10 mouse cellular contexts compared by ENCODE assay signal in the genomic region with DNA sequence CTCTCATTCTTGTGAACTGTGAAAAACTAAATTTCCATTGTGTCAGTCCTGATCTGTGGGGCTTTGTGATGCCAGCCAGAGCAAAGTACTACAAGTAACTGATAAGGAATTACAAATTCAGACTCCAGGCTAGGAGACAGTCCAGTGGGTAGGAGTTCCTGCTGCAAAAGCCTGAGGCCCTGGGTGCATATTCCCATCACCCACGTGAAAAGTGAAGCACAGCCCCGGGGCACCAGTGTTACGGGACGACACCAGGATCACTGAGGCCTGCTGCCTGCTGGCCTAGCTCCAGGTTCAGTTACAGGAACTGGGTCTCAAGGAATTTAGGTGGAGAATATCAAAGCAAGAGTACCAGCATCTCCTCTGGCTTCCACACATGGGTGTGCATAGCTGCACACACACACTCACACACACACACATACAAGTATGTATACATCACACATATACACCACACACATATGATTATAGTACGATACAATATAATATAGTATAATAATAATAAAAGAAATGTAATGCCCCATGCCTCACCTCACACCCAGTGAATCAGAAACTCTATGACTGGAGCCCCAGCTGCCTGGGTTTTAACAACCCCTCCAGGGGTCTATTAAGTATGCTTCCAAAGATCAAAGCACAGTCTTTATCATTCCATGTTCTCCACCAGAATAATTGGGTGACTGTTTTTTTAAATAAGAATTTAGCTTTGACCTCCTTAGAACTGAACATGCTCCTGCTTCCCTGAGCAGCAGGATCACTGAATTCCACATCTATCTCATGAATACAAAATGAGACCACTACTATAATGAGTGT.
A peak's percentile ranks its signal among the peaks of the same experiment; 100 is the strongest.
DNase-seq lines count a peak whose midpoint lies in the region; ATAC-seq and TF ChIP-seq lines count a peak whose summit lies in the region.
"Had no signal": no experiment of that assay in that cellular context is flagged by ENCODE, and none has a peak within 500 bp of the region (broad histone marks: within the 10 kb centered on the region; RNA-seq: fewer than 3 reads in every experiment).

No protein-coding gene starts in this region.

- no peak overlapping the region for H3K4me3 ChIP-seq in liver, postnatal 0 days (ENCODE audit: low read depth, low read length)
- no peak overlapping the region for H3K4me3 ChIP-seq in liver, embryonic 11.5 days (ENCODE audit: low read depth, low read length)
- no peak overlapping the region for H3K4me3 ChIP-seq in forebrain, embryonic 15.5 days
- no peak overlapping the region for H3K4me3 ChIP-seq in midbrain, embryonic 15.5 days

- no peaks in the 10 kb centered on the region for H3K9me3 ChIP-seq in liver, postnatal 0 days (ENCODE audit: low read length)
- H3K9me3 ChIP-seq in liver, embryonic 11.5 days (ENCODE audit: control insufficient read depth, low read length), result no peaks in the 10 kb centered on the region
- H3K9me3 ChIP-seq in forebrain, embryonic 15.5 days, result no peaks in the 10 kb centered on the region
- H3K9me3 ChIP-seq in midbrain, embryonic 15.5 days, result no peaks in the 10 kb centered on the region

- no peak overlapping the region for H3K27ac ChIP-seq in liver, postnatal 0 days (ENCODE audit: low read depth)
- no peak overlapping the region for H3K27ac ChIP-seq in liver, embryonic 11.5 days (ENCODE audit: low read depth, low read length)
- no peak overlapping the region for H3K27ac ChIP-seq in forebrain, embryonic 15.5 days (replicated peaks)
- 0 out of 2 replicates have a peak overlapping the region, but pooled peaks have one; percentile 50 for H3K27ac ChIP-seq in midbrain, embryonic 15.5 days
- H3K27ac ChIP-seq: liver, embryonic 14.5 days had no signal

- intact Hi-C loops in left cerebral cortex, postnatal 25 days (cut with DNase I), result no loop called here

- no peaks in the 10 kb centered on the region for H3K27me3 ChIP-seq in liver, postnatal 0 days (ENCODE audit: insufficient read depth, low read length)
- no peaks in the 10 kb centered on the region for H3K27me3 ChIP-seq in liver, embryonic 11.5 days (replicated peaks; ENCODE audit: control insufficient read depth, insufficient read depth, low read length)
- H3K27me3 ChIP-seq in forebrain, embryonic 15.5 days, result no peaks in the 10 kb centered on the region
- no peaks in the 10 kb centered on the region for H3K27me3 ChIP-seq in midbrain, embryonic 15.5 days (replicated peaks)

- no peaks in the 10 kb centered on the region for H3K4me1 ChIP-seq in liver, postnatal 0 days (ENCODE audit: insufficient read depth)
- H3K4me1 ChIP-seq in liver, embryonic 11.5 days (replicated peaks; ENCODE audit: control insufficient read depth, insufficient read depth, low read length), result no peaks in the 10 kb centered on the region; the same call in 1 of the 2 replicates
- H3K4me1 ChIP-seq in forebrain, embryonic 15.5 days, result 0 out of 2 replicates have a peak, but pooled peaks cover 3% of the 10 kb centered on the region
- H3K4me1 ChIP-seq in midbrain, embryonic 15.5 days, result peaks cover 14% of the 10 kb centered on the region; the same call in 1 of the 2 replicates

- ATAC-seq in liver, postnatal 0 days, result no peak
- no peak for ATAC-seq in liver, embryonic 11.5 days (replicated peaks; ENCODE audit: low FRiP score)
- ATAC-seq in forebrain, embryonic 15.5 days (replicated peaks), result 0 out of 2 replicates have a peak, but pooled peaks have one; percentile 14
- peak; percentile 62 for ATAC-seq in midbrain, embryonic 15.5 days (replicated peaks)
- ATAC-seq: inflammation-experienced regulatory T-cells, adult 6 months had no signal

- peak overlapping the region; percentile 35; the same call in 1 of the 2 replicates for H3K4me2 ChIP-seq in liver, postnatal 0 days (ENCODE audit: low read depth, low read length)
- H3K4me2 ChIP-seq in liver, embryonic 11.5 days, result no peak overlapping the region
- no peak overlapping the region for H3K4me2 ChIP-seq in forebrain, embryonic 15.5 days (replicated peaks)
- no peak overlapping the region for H3K4me2 ChIP-seq in midbrain, embryonic 15.5 days

- TF ChIP-seq CTCF in liver, postnatal 0 days (IDR thresholded peaks at IDR 0.05; ENCODE audit: low read depth), result no peak

- H3K36me3 ChIP-seq in liver, postnatal 0 days (replicated peaks; ENCODE audit: insufficient read depth, low read length), result no peaks in the 10 kb centered on the region
- H3K36me3 ChIP-seq in liver, embryonic 11.5 days (ENCODE audit: control insufficient read depth, insufficient read depth, low read length), result no peaks in the 10 kb centered on the region
- H3K36me3 ChIP-seq in forebrain, embryonic 15.5 days, result no peaks in the 10 kb centered on the region
- no peaks in the 10 kb centered on the region for H3K36me3 ChIP-seq in midbrain, embryonic 15.5 days (replicated peaks)

- WGBS in liver, postnatal 0 days (ENCODE audit: insufficient replicate concordance), result 46% methylated on average over 5 of the region's 5 CpGs
- 44% methylated on average over 5 of the region's 5 CpGs for WGBS in liver, embryonic 11.5 days
- WGBS in forebrain, embryonic 15.5 days, result 23% methylated on average over 5 of the region's 5 CpGs
- 28% methylated on average over 5 of the region's 5 CpGs for WGBS in midbrain, embryonic 15.5 days

- no peak for TF ChIP-seq EP300 in liver, postnatal 0 days (IDR thresholded peaks at IDR 0.05; ENCODE audit: low read depth)

- H3K9ac ChIP-seq in liver, postnatal 0 days (replicated peaks), result no peak overlapping the region
- no peak overlapping the region for H3K9ac ChIP-seq in liver, embryonic 11.5 days (ENCODE audit: low read depth, low read length)
- H3K9ac ChIP-seq in forebrain, embryonic 15.5 days (replicated peaks), result no peak overlapping the region
- no peak overlapping the region for H3K9ac ChIP-seq in midbrain, embryonic 15.5 days
- H3K9ac ChIP-seq: liver, embryonic 14.5 days had no signal

- DNase-seq in embryo, embryonic 11 days, result peak; percentile 14
- no peak for DNase-seq in embryo, embryonic 10 days (ENCODE audit: low spot score)
- no peak for DNase-seq in liver, postnatal 0 days
- DNase-seq in liver, embryonic 11.5 days (ENCODE audit: low spot score), result no peak
- DNase-seq in left cerebral cortex, postnatal 25 days (ENCODE audit: low spot score in 2 of 2), result no peak
- no peak for DNase-seq in cerebellum, adult 9-10 months

Comparison
In these comparisons a context has a peak if more than half of its experiments do, and no peak if none do; other contexts are left out.
1. ATAC-seq: peak in forebrain, embryonic 15.5 days (single experiment) and midbrain, embryonic 15.5 days (single experiment); none in liver, postnatal 0 days (single experiment) and liver, embryonic 11.5 days (single experiment).